Mouse (Mus musculus): Measurements from ENCODE around the gene Pde4a.

Gene Pde4a

GRCm38 (mm10) chr9:21148427-21148826 lies 17.1 kb upstream of the Pde4a start:
- in situ Hi-C loops (cut with MboI; ENCODE audit: low sequenced_read_pairs): no loop called here

- in situ Hi-C loops (cut with MboI; ENCODE audit: low sequenced_read_pairs): no loop called here
Measured at GRCm38 (mm10) chr9:21149077-21149653, 16.3 kb upstream of the Pde4a start.

DNA sequence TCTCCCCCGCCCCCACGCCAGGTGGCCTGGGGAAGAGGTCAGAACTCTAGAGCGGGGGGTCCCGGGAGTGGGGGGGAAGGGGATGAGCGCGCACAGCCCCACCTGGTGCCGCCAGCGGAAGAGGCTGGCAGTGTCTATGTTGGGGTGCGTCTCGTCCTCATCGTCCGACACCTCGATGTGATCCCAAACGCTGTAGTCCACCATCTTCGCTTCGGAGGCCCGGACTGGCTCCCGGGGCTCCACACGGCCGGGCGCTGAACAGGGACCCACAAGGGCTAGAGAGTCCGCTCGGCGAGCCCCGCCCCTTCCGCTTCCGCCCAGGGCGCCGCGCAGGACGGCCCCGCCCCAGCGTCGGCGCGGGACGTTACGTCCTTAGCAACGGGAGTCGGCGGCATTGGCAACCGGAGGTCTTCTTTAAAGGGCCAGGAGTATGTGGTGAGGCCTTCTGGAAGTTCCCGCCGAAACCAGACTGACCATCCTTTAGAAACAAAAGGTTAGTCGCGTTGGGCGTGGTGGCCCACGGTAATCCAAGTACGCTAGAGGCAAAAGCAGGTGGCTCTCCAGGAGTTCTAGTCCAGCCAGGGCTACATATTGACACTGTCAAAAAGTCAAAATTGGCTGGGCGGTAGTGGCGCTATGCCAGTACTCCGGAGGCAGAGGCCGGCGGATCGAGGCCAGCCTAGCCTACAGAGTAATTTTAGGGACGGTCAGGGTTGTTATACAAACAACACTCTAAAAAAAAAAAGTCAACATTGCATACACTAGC lies 15.7 kb upstream of the Pde4a start, which contains the start of gene Cdc37:
Gene Cdc37 (minus strand): TSS at position 329 of the 766 bp plus-strand sequence.
- in situ Hi-C loops (cut with MboI; ENCODE audit: low sequenced_read_pairs): no loop called here

- in situ Hi-C loops (cut with MboI; ENCODE audit: low sequenced_read_pairs): no loop called here
Measured at GRCm38 (mm10) chr9:21152715-21153114, 12.8 kb upstream of the Pde4a start.

GRCm38 (mm10) chr9:21153331-21153730 lies 12.2 kb upstream of the Pde4a start:
- in situ Hi-C loops (cut with MboI; ENCODE audit: low sequenced_read_pairs): no loop called here

DNA sequence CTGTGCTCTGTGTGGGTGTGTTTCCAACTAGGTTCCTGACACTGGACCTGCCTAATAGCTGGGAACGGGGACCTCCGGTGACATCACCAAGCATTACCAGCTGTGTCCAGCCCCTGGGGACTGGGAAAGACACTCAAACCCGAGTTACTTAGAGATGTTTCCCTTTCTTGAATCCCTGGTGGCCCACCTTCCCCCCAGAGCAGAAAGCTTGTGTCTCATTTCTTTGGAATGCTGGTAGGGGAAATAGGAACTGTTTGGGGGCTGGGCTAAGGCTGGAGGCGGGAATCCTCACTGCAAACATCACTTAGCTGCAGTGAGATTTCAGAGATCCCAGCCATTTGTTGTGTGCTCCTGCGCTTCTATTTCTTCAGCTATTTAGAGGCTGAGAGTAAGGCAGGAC lies 11.7 kb upstream of the Pde4a start:
- in situ Hi-C loops (cut with MboI; ENCODE audit: low sequenced_read_pairs): no loop called here

DNA sequence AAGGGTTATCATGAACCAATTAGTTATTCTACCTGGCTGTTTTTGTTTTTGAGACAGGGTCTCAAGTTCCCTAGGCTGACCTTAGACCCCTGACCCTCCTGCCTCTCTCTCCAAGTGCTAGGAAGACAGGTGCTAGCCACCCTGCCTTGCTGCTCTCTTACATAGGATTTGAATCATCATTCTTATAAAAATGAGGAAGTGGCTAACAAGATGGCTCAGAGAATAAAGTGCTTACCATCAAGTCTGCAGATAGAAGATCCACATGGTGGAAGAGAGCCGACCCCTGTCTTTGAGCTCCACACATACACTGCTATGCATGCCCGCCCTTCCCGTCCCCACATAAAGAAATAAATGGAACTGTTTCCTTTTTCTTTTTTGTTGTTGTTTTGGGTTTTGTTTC lies 10.7 kb upstream of the Pde4a start:
- in situ Hi-C loops (cut with MboI; ENCODE audit: low sequenced_read_pairs): no loop called here

- in situ Hi-C loops (cut with MboI; ENCODE audit: low sequenced_read_pairs): no loop called here
Measured at GRCm38 (mm10) chr9:21161209-21161909, 4.2 kb upstream of the Pde4a start.

DNA sequence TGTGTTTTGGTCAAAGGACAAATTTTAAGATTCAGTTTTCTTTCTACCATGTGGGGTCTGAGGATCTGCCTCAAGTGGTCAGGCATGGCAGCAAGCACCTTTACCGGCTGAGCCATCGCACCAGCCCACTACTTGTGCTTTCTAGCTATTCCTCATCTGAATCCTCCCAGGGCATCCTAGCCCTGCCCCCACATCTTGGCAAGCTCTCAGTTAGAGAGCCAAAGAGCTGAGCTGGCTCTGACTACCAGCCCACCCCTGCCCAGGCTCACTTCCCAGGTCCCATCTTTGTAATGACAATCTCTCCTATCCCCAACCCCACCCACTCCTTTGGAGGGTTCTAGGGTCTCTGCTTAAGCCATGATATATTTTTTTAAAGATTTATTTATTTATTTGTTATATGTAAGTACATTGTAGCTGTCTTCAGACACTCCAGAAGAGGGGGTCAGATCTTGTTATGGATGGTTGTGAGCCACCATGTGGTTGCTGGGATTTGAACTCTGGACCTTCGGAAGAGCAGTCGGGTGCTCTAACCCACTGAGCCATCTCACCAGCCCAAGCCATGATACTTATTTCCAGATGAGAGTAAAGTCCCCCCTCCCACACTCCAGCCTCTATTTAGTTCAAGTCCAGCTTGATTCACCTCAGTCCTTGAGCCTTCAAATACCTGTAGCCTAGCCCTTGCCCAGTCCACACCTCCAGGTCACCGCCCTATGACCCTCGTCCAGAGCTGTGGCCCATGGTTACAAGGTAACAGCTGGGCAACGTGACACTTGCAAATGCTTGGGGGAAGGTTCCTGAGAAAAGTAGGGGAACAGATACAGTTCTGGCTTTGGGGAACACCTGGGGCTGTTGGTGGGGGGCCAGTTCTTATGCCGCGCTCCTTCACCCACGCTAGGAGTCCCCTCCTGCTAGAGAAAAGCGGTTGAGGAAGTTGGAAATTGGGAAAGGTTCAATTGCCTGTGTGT lies 2.1 kb upstream of the Pde4a start:
- in situ Hi-C loops (cut with MboI; ENCODE audit: low sequenced_read_pairs): no loop called here

GRCm38 (mm10) chr9:21164072-21164471 lies 1.4 kb upstream of the Pde4a start:
- in situ Hi-C loops (cut with MboI; ENCODE audit: low sequenced_read_pairs): no loop called here

GRCm38 (mm10) chr9:21165952-21166451 lies 488 bp downstream of the Pde4a start:
- in situ Hi-C loops (cut with MboI; ENCODE audit: low sequenced_read_pairs): no loop called here

DNA sequence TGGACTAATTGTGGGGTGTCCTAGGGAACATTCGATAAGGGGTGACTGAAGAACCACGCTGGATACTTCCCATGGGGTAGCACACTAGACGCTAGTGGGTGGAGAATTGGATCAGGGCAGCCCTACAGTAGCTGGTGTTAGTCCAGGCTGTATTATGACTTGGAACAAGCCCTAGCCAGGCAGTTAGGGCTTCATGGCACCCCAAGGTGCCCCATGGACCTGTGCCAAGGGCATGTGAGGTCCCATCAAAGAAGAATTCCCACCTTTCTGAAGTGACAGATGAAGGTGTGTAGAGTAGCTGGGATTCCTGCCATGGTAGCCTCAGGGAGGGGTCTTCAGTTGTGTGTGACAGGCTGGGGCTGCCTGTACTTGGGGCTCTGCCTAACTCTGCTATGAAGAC lies 1.0 kb downstream of the Pde4a start:
- in situ Hi-C loops (cut with MboI; ENCODE audit: low sequenced_read_pairs): no loop called here

GRCm38 (mm10) chr9:21167140-21168097 lies 1.9 kb downstream of the Pde4a start:
- in situ Hi-C loops (cut with MboI; ENCODE audit: low sequenced_read_pairs): no loop called here

DNA sequence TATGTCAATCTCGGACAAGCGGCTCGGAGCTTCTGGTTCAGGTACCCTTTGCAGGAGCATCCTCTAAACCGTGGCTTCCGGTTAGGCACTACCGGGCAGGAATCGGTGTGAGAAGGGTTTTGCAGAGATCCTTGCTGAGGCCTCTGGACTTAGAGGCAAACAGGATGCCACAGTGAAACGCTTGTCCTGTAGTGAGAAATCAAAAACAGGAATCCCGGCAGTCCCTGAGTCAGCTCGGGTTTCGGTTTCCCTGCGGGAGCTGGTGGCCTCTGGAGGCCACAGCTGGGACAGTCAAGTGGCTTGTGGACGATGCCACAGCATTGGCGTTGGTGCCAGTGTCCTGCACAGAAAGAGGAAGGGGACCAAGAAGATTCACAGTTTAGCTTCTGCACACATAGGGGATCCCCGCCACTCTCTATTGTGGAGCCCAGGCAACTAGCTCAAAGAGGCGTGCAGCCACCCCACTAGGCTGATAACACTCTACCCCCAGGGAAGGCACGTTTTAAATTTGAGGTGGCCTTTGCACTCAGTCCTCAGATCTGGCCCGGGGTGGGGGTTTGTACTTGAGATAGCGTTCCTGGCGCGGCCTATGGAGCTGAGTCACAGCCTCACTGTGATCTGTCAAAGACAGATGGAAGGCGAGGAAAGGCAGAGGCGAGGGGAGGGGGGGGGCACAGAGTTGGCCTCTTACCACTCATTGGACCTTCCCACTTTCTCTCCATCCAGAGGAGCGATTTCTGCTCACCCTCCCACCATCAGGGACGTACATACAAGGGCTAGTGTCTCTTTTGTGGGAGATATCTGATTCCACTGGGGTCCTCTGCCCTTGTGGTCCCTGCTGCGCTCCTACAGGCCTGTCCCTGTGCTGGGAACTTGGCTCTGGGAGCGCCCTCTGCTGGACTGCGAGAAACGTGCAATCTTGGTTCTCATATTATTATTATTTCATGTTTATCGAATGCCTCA lies 2.9 kb downstream of the Pde4a start:
- in situ Hi-C loops (cut with MboI; ENCODE audit: low sequenced_read_pairs): no loop called here

DNA sequence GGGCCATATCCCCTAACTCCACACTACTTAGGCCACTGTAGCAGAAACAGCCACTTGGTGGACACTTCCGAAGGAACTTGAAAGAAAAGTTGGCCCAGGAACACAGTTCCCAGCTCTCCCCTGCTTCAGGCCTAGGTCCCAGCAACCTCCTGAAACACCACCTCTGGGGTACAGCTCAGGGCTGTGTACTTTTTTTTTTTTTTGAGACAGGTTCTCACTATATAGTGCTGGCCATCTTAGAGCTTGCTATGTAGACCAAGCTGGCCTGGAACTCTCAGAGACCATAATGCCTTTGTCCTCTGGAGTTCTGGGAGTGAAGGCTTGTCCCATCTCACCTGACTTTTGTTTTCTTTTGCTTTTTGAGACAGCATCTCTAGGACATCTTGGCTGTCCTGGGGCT lies 3.6 kb downstream of the Pde4a start:
- in situ Hi-C loops (cut with MboI; ENCODE audit: low sequenced_read_pairs): no loop called here

GRCm38 (mm10) chr9:21172364-21172763 lies 6.8 kb downstream of the Pde4a start:
- in situ Hi-C loops (cut with MboI; ENCODE audit: low sequenced_read_pairs): no loop called here

DNA sequence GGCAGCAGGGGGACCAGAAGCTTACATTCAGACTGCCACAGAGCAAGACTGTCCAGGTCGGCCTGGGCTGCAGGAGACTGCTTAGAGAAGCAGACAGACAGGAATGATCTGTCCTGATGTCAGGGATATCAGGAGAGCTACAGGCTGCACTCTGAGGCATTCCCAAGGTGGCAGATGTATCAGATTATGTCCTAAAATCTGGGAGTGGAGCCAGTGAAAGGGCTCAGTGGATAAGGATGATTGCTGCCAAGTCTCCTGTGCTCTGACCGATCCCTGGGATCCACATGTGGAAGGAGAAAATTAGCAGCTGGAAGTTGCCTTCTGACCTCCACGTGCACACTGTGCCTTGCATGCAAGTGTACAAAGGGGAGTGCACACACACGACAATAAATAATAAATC lies 14.9 kb downstream of the Pde4a start:
- in situ Hi-C loops (cut with MboI; ENCODE audit: low sequenced_read_pairs): no loop called here

GRCm38 (mm10) chr9:21180841-21181240 lies 15.3 kb downstream of the Pde4a start:
- in situ Hi-C loops (cut with MboI; ENCODE audit: low sequenced_read_pairs): no loop called here
